Mouse (Mus musculus): Measurements from ENCODE around the gene Prss33. TPM values are rescaled to one million over a fixed set of nuclear protein-coding genes. Genes with fewer than 3 reads are reported as not detected.
A peak's percentile ranks its signal among the peaks of the same experiment; 100 is the strongest.

The Prss33 gene
- polyA plus RNA-seq, 1 experiment, result 0.38 TPM

GRCm38 (mm10) chr17:23823614-23824013 lies 12.2 kb downstream of the Prss33 start:
- no peak for TF ChIP-seq POLR2A (IDR thresholded peaks at IDR 0.05; ENCODE audit: borderline replicate concordance, extremely low read depth, insufficient read depth, insufficient read length, poor library complexity, severe bottlenecking)
- TF ChIP-seq CTCF (IDR thresholded peaks at IDR 0.05; ENCODE audit: borderline replicate concordance, extremely low read depth, insufficient read depth, insufficient read length), result no peak
- no peak for DNase-seq (ENCODE audit: low read depth)

- no peak for TF ChIP-seq CTCF (IDR thresholded peaks at IDR 0.05; ENCODE audit: borderline replicate concordance, extremely low read depth, insufficient read depth, insufficient read length)
- TF ChIP-seq POLR2A (IDR thresholded peaks at IDR 0.05; ENCODE audit: borderline replicate concordance, extremely low read depth, insufficient read depth, insufficient read length, poor library complexity, severe bottlenecking), result no peak
Observed at GRCm38 (mm10) chr17:23823018-23823417, 12.8 kb downstream of the Prss33 start.

GRCm38 (mm10) chr17:23822094-23822493 lies 13.8 kb downstream of the Prss33 start:
- DNase-seq (ENCODE audit: low read depth), result no peak
- no peak for TF ChIP-seq CTCF (IDR thresholded peaks at IDR 0.05; ENCODE audit: borderline replicate concordance, extremely low read depth, insufficient read depth, insufficient read length)
- no peak for TF ChIP-seq POLR2A (IDR thresholded peaks at IDR 0.05; ENCODE audit: borderline replicate concordance, extremely low read depth, insufficient read depth, insufficient read length, poor library complexity, severe bottlenecking)

More at GRCm38 (mm10) chr17:23823018-23823417, 12.8 kb downstream of the Prss33 start:
- no peak for DNase-seq (ENCODE audit: low read depth)

- no peak for TF ChIP-seq POLR2A (IDR thresholded peaks at IDR 0.05; ENCODE audit: borderline replicate concordance, extremely low read depth, insufficient read depth, insufficient read length, poor library complexity, severe bottlenecking)
- TF ChIP-seq CTCF (IDR thresholded peaks at IDR 0.05; ENCODE audit: borderline replicate concordance, extremely low read depth, insufficient read depth, insufficient read length), result no peak
- DNase-seq (ENCODE audit: low read depth), result no peak
Observed at GRCm38 (mm10) chr17:23820731-23821130, 15.1 kb downstream of the Prss33 start.

GRCm38 (mm10) chr17:23819235-23819634 lies 16.6 kb downstream of the Prss33 start:
- DNase-seq (ENCODE audit: low read depth), result no peak
- TF ChIP-seq CTCF (IDR thresholded peaks at IDR 0.05; ENCODE audit: borderline replicate concordance, extremely low read depth, insufficient read depth, insufficient read length), result no peak
- TF ChIP-seq POLR2A (IDR thresholded peaks at IDR 0.05; ENCODE audit: borderline replicate concordance, extremely low read depth, insufficient read depth, insufficient read length, poor library complexity, severe bottlenecking), result no peak

- DNase-seq (ENCODE audit: low read depth), result no peak
- TF ChIP-seq POLR2A (IDR thresholded peaks at IDR 0.05; ENCODE audit: borderline replicate concordance, extremely low read depth, insufficient read depth, insufficient read length, poor library complexity, severe bottlenecking) (no peak), CTCF (IDR thresholded peaks at IDR 0.05; ENCODE audit: borderline replicate concordance, extremely low read depth, insufficient read depth, insufficient read length) (no peak)
Observed at GRCm38 (mm10) chr17:23818579-23818978, 17.3 kb downstream of the Prss33 start.

GRCm38 (mm10) chr17:23815641-23816040 lies 20.2 kb downstream of the Prss33 start:
- TF ChIP-seq CTCF (IDR thresholded peaks at IDR 0.05; ENCODE audit: borderline replicate concordance, extremely low read depth, insufficient read depth, insufficient read length) (no peak), POLR2A (IDR thresholded peaks at IDR 0.05; ENCODE audit: borderline replicate concordance, extremely low read depth, insufficient read depth, insufficient read length, poor library complexity, severe bottlenecking) (no peak)
- DNase-seq (ENCODE audit: low read depth), result no peak

- TF ChIP-seq POLR2A (IDR thresholded peaks at IDR 0.05; ENCODE audit: borderline replicate concordance, extremely low read depth, insufficient read depth, insufficient read length, poor library complexity, severe bottlenecking) (no peak), CTCF (IDR thresholded peaks at IDR 0.05; ENCODE audit: borderline replicate concordance, extremely low read depth, insufficient read depth, insufficient read length) (no peak)
- DNase-seq (ENCODE audit: low read depth), result no peak
Observed at GRCm38 (mm10) chr17:23807918-23808317, 27.9 kb downstream of the Prss33 start.

- TF ChIP-seq CTCF (IDR thresholded peaks at IDR 0.05; ENCODE audit: borderline replicate concordance, extremely low read depth, insufficient read depth, insufficient read length), result no peak
- no peak for TF ChIP-seq POLR2A (IDR thresholded peaks at IDR 0.05; ENCODE audit: borderline replicate concordance, extremely low read depth, insufficient read depth, insufficient read length, poor library complexity, severe bottlenecking)
- DNase-seq (ENCODE audit: low read depth), result no peak
Observed at GRCm38 (mm10) chr17:23806867-23807266, 29.0 kb downstream of the Prss33 start.

GRCm38 (mm10) chr17:23804426-23805085 lies 31.3 kb downstream of the Prss33 start:
- no peak for DNase-seq (ENCODE audit: low read depth)
- no peak for TF ChIP-seq CTCF (IDR thresholded peaks at IDR 0.05; ENCODE audit: borderline replicate concordance, extremely low read depth, insufficient read depth, insufficient read length)
- no peak for TF ChIP-seq POLR2A (IDR thresholded peaks at IDR 0.05; ENCODE audit: borderline replicate concordance, extremely low read depth, insufficient read depth, insufficient read length, poor library complexity, severe bottlenecking)

- DNase-seq (ENCODE audit: low read depth), result peak; percentile 94
- no peak for TF ChIP-seq POLR2A (IDR thresholded peaks at IDR 0.05; ENCODE audit: borderline replicate concordance, extremely low read depth, insufficient read depth, insufficient read length, poor library complexity, severe bottlenecking)
- TF ChIP-seq CTCF (IDR thresholded peaks at IDR 0.05; ENCODE audit: borderline replicate concordance, extremely low read depth, insufficient read depth, insufficient read length), result no peak
Observed at GRCm38 (mm10) chr17:23803366-23804041, 32.4 kb downstream of the Prss33 start.
